Mouse (Mus musculus): Measurements from ENCODE around the gene Olfr382. TPM values are rescaled to one million over a fixed set of nuclear protein-coding genes. Genes with fewer than 3 reads are reported as not detected.
"Not testable (repeated sequence)": the region's sequence is repeated elsewhere in the genome, so short reads cannot be mapped to it uniquely, and the experiment has no call there.

The Olfr382 gene
- not detected in 2 replicates for polyA plus RNA-seq (2012; rRNA removed)

DNA sequence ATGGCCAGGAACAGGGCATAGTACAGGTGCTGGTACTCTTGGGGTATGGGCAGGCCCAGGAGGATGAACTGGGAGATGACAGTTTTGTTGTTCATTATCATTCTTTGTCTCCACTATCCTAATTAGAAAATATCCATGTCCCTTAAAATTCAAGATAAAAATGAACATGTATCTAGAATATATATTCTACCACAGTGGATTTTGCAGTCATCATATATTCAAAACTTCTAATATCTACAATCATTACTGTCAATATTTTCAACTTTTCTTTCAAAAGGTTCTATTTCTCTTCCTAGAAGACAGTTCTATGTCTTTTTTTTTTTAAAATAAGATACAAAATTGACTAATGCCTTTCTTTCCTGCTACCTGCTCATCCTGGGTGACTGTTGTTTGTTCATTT, at the start of gene Olfr382:
TSS of gene Olfr382 (minus strand) at position 101 of the 400 bp plus-strand sequence.
- DNase-seq (ENCODE audit: low spot score), result no peak

GRCm38 (mm10) chr11:73528971-73529370, 12.0 kb upstream of the Olfr382 start:
- not testable (repeated sequence) for DNase-seq (ENCODE audit: low spot score)

- no peak for DNase-seq (ENCODE audit: low spot score)
These were observed 25.5 kb downstream of the Olfr382 start, which contains the start of gene Olfr381 for GRCm38 (mm10) chr11:73491503-73491902. Gene Olfr381, minus strand, starts transcription at chr11:73491603.

Other genes starting within 250 kb of the Olfr382 start
- 0.32 and 0.34 TPM in 2 replicates for gene Trpv3, start 249.8 kb downstream of the Olfr382 start, polyA plus RNA-seq (2012; rRNA removed)
- 23.8 and 25.8 TPM in 2 replicates for gene Aspa, start 187.6 kb downstream of the Olfr382 start, polyA plus RNA-seq (2012; rRNA removed)
- not detected in 2 replicates for gene Gm49340, start 187.5 kb downstream of the Olfr382 start, polyA plus RNA-seq (2012; rRNA removed)
- 0.21 and 0.44 TPM in 2 replicates for gene Spata22, start 187.5 kb downstream of the Olfr382 start, polyA plus RNA-seq (2012; rRNA removed)
- 0.04 and 0.10 TPM in 2 replicates for gene Olfr20, start 166.4 kb downstream of the Olfr382 start, polyA plus RNA-seq (2012; rRNA removed)
- not detected in 2 replicates for gene Olfr376, start 146.0 kb downstream of the Olfr382 start, polyA plus RNA-seq (2012; rRNA removed)
- gene Olfr1, start 117.6 kb downstream of the Olfr382 start, polyA plus RNA-seq (2012; rRNA removed), result not detected in 2 replicates
- gene Olfr378, start 88.7 kb downstream of the Olfr382 start, polyA plus RNA-seq (2012; rRNA removed), result not detected in 2 replicates
- not detected in 2 replicates for gene Olfr380, start 59.7 kb downstream of the Olfr382 start, polyA plus RNA-seq (2012; rRNA removed)
- not detected in 2 replicates for gene Olfr381, start 25.6 kb downstream of the Olfr382 start, polyA plus RNA-seq (2012; rRNA removed)
- not detected in 2 replicates for gene Olfr385, start 75.8 kb upstream of the Olfr382 start, polyA plus RNA-seq (2012; rRNA removed)
- not detected in 2 replicates for gene Olfr384, start 81.4 kb upstream of the Olfr382 start, polyA plus RNA-seq (2012; rRNA removed)
- not detected in 2 replicates for gene Zfp735, start 171.6 kb upstream of the Olfr382 start, polyA plus RNA-seq (2012; rRNA removed)

All from urinary bladder, adult 2 months (tissue).